Mouse (Mus musculus): ENCODE results near the gene Tmem163.
A peak's percentile ranks its signal among the peaks of the same experiment; 100 is the strongest.

Tmem163 gene

GRCm38 (mm10) chr1:127498746-127499145 is 180.6 kb downstream of the Tmem163 start:
- DNase-seq (ENCODE audit: low spot score), result no peak

GRCm38 (mm10) chr1:127496737-127497543 is 182.4 kb downstream of the Tmem163 start:
- peak; percentile 65 for DNase-seq (ENCODE audit: low spot score)

GRCm38 (mm10) chr1:127487161-127487560 is 192.2 kb downstream of the Tmem163 start:
- peak; percentile 14 for DNase-seq (ENCODE audit: low spot score)

- peak; percentile 57 for DNase-seq (ENCODE audit: low spot score)
These were observed 194.5 kb downstream of the Tmem163 start for GRCm38 (mm10) chr1:127484826-127485225.

- no peak for DNase-seq (ENCODE audit: low spot score)
These were observed 195.2 kb downstream of the Tmem163 start for GRCm38 (mm10) chr1:127484188-127484587.

GRCm38 (mm10) chr1:127482911-127483310 is 196.4 kb downstream of the Tmem163 start:
- DNase-seq (ENCODE audit: low spot score), result no peak

- DNase-seq (ENCODE audit: low spot score), result no peak
These were observed 203.6 kb downstream of the Tmem163 start for GRCm38 (mm10) chr1:127475756-127476155.

- DNase-seq (ENCODE audit: low spot score), result no peak
These were observed 209.2 kb downstream of the Tmem163 start for GRCm38 (mm10) chr1:127470175-127470574.

GRCm38 (mm10) chr1:127467238-127467637 is 212.1 kb downstream of the Tmem163 start:
- no peak for DNase-seq (ENCODE audit: low spot score)

- no peak for DNase-seq (ENCODE audit: low spot score)
These were observed 214.1 kb downstream of the Tmem163 start for GRCm38 (mm10) chr1:127465292-127465691.

GRCm38 (mm10) chr1:127464041-127464440 is 215.3 kb downstream of the Tmem163 start:
- DNase-seq (ENCODE audit: low spot score), result no peak

- no peak for DNase-seq (ENCODE audit: low spot score)
These were observed 218.3 kb downstream of the Tmem163 start for GRCm38 (mm10) chr1:127461017-127461416.

GRCm38 (mm10) chr1:127459576-127459975 is 219.8 kb downstream of the Tmem163 start:
- DNase-seq (ENCODE audit: low spot score), result no peak

GRCm38 (mm10) chr1:127459015-127459451 is 220.3 kb downstream of the Tmem163 start:
- DNase-seq (ENCODE audit: low spot score), result peak; percentile 78

GRCm38 (mm10) chr1:127453397-127453796 is 226.0 kb downstream of the Tmem163 start:
- DNase-seq (ENCODE audit: low spot score), result no peak

GRCm38 (mm10) chr1:127444836-127445485 is 234.4 kb downstream of the Tmem163 start:
- no peak for DNase-seq (ENCODE audit: low spot score)

- DNase-seq (ENCODE audit: low spot score), result no peak
These were observed 236.2 kb downstream of the Tmem163 start for GRCm38 (mm10) chr1:127442880-127443877.

- no peak for DNase-seq (ENCODE audit: low spot score)
These were observed 237.6 kb downstream of the Tmem163 start for GRCm38 (mm10) chr1:127441736-127442135.

GRCm38 (mm10) chr1:127441007-127441406 is 238.3 kb downstream of the Tmem163 start:
- no peak for DNase-seq (ENCODE audit: low spot score)

GRCm38 (mm10) chr1:127439452-127439891 is 239.9 kb downstream of the Tmem163 start:
- DNase-seq (ENCODE audit: low spot score), result no peak

GRCm38 (mm10) chr1:127437091-127437490 is 242.3 kb downstream of the Tmem163 start:
- no peak for DNase-seq (ENCODE audit: low spot score)
